Mouse (Mus musculus) embryonic facial prominence, embryonic 13.5 days (tissue): ENCODE results near the gene Rrp7a. TPM values are rescaled to one million over a fixed set of nuclear protein-coding genes. Genes with fewer than 3 reads are reported as not detected.

Experiments
- ATAC-seq: fragments of 200-750 bp; cut with Nextera tagmentation; 2 replicates; pipeline ENCODE4 v1.8.0; 2017; ENCODE audit warnings: low read depth; ENCODE audit not compliant: insufficient number of reproducible peaks, insufficient read depth, low FRiP score, low TSS enrichment
- H3K27ac ChIP-seq: fragments of 300-500 bp; sonication (generic); 2 replicates; pipeline ENCODE4 v1.5.1; 2015; ENCODE audit warnings: moderate library complexity, mild to moderate bottlenecking, inconsistent platforms
- H3K27me3 ChIP-seq: fragments of 300-500 bp; sonication (generic); 2 replicates; pipeline ENCODE4 v1.6.1; 2015; ENCODE audit warnings: mild to moderate bottlenecking, inconsistent platforms
- H3K36me3 ChIP-seq: fragments of 300-500 bp; sonication (generic); 2 replicates; pipeline ENCODE4 v1.6.1; 2015; ENCODE audit warnings: mild to moderate bottlenecking, inconsistent platforms
- H3K4me1 ChIP-seq: fragments of 300-500 bp; sonication (generic); 2 replicates; pipeline ENCODE4 v1.6.1; 2015; ENCODE audit warnings: inconsistent platforms
- H3K4me2 ChIP-seq: fragments of 300-500 bp; sonication (generic); 2 replicates; pipeline ENCODE4 v1.6.1; 2015; ENCODE audit warnings: moderate library complexity, mild to moderate bottlenecking, inconsistent platforms
- H3K4me3 ChIP-seq: fragments of 300-500 bp; sonication (generic); 2 replicates; pipeline ENCODE4 v1.5.1; 2015; ENCODE audit warnings: mild to moderate bottlenecking, inconsistent platforms
- H3K9ac ChIP-seq: fragments of 300-500 bp; sonication (generic); 2 replicates; pipeline ENCODE4 v1.6.1; 2015; ENCODE audit warnings: mild to moderate bottlenecking, inconsistent platforms
- H3K9me3 ChIP-seq: fragments of 300-500 bp; sonication (generic); 2 replicates; pipeline ENCODE4 v1.6.1; 2016; ENCODE audit warnings: inconsistent platforms
- WGBS: fragments of 180-500 bp; shearing (Covaris S2); methylation state at CpG from one replicate; pipeline ENCODE4 v1.1.7; 2015; ENCODE audit warnings: mixed read lengths; 5-methylcytosine and 5-hydroxymethylcytosine counted together
- polyA plus RNA-seq: library from polyadenylated mRNA; unstranded; fragments of >200 nt; fragmentation: Nextera tagmentation; extraction: Ambion mirVana; gene quantifications from 2 replicates; pipeline ENCODE4 v1.2.1, GENCODE M21; 2015

Rrp7a gene
- 53.8 and 67.7 TPM in 2 replicates for polyA plus RNA-seq

- H3K4me2 ChIP-seq, result peak within 1 kb of the TSS; percentile 66
- 9% methylated on average over 32 of the region's 32 CpGs for WGBS
- H3K27me3 ChIP-seq, result no peaks in the 10 kb centered on the region
- H3K9me3 ChIP-seq, result no peaks in the 10 kb centered on the region
- peak within 1 kb of the TSS; percentile 82 for H3K9ac ChIP-seq
- peak within 1 kb of the TSS; percentile 85 for H3K27ac ChIP-seq
- peak; percentile 73 for ATAC-seq
- peaks cover 50% of the 10 kb centered on the region for H3K36me3 ChIP-seq
- H3K4me3 ChIP-seq, result peak within 1 kb of the TSS; percentile 86
- H3K4me1 ChIP-seq, result peaks cover 8% of the 10 kb centered on the region
Measured at GRCm38 (mm10) chr15:83122566-83123145, at the start of gene Rrp7a. TSS of gene Rrp7a (minus strand) at chr15:83122801.

GRCm38 (mm10) chr15:83171712-83172481 lies 49.3 kb upstream of the Rrp7a start:
- ATAC-seq, result peak; percentile 93
- Histone ChIP-seq H3K4me1 (peaks cover 38% of the 10 kb centered on the region), H3K4me3 (peak overlapping the region; percentile 94), H3K36me3 (no peaks in the 10 kb centered on the region), H3K9me3 (no peaks in the 10 kb centered on the region), H3K27ac (peak overlapping the region; percentile 90), H3K9ac (peak overlapping the region; percentile 91), H3K4me2 (peak overlapping the region; percentile 86), H3K27me3 (no peaks in the 10 kb centered on the region)
- 1% methylated on average over 67 of the region's 67 CpGs for WGBS

DNA sequence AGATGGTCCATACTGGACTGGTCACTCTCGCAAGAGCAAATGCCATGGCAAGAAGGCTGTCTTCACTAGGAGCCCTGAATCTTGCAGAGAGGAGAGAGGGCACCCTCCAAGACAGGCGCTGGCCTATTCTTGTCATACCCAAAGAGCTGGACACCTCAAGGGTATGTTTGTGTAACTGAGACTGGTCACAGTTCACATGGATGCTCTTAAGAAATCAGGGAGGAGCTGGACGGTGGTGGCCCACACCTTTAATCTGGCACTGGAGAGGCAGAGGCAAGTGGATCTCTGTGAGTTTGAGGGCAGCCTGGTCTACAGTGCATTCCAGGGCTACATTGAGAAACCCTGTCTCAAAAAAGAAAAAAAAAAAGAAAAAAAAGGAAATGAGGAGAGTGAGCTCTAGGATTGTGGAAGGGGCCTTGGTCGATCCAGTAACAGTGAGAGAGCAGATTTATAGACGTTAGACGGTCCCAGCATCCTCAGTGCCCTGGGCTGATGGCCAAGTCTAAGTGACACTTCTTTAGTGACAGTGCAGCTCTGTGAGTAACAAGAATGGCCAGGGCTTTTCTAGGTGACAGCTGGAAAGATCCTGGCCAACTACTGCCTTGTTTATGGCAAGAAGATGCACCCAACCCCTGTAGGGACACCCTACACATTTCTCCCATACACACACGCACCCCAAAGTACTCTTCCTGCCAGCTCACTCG lies 48.5 kb upstream of the Rrp7a start:
- Histone ChIP-seq H3K27ac (0 out of 2 replicates have a peak overlapping the region, but pooled peaks have one; percentile 85), H3K4me1 (peaks cover 45% of the 10 kb centered on the region), H3K36me3 (no peaks in the 10 kb centered on the region), H3K4me2 (peak overlapping the region; percentile 86), H3K4me3 (peak overlapping the region; percentile 94), H3K9me3 (no peaks in the 10 kb centered on the region), H3K27me3 (no peaks in the 10 kb centered on the region), H3K9ac (peak overlapping the region; percentile 91)
- WGBS, result 51% methylated on average over 8 of the region's 8 CpGs
- ATAC-seq, result no peak

GRCm38 (mm10) chr15:83169772-83170722 lies 47.4 kb upstream of the Rrp7a start:
- H3K27me3 ChIP-seq, result no peaks in the 10 kb centered on the region
- peak overlapping the region; percentile 37; the same call in 1 of the 2 replicates for H3K9ac ChIP-seq
- peak overlapping the region; percentile 22; the same call in 1 of the 2 replicates for H3K27ac ChIP-seq
- no peaks in the 10 kb centered on the region for H3K9me3 ChIP-seq
- H3K36me3 ChIP-seq, result peaks cover 5% of the 10 kb centered on the region; the same call in 1 of the 2 replicates
- 85% methylated on average over 8 of the region's 8 CpGs for WGBS
- peak overlapping the region; percentile 86; the same call in 1 of the 2 replicates for H3K4me2 ChIP-seq
- no peak for ATAC-seq
- H3K4me1 ChIP-seq, result peaks cover 47% of the 10 kb centered on the region
- no peak overlapping the region for H3K4me3 ChIP-seq

DNA sequence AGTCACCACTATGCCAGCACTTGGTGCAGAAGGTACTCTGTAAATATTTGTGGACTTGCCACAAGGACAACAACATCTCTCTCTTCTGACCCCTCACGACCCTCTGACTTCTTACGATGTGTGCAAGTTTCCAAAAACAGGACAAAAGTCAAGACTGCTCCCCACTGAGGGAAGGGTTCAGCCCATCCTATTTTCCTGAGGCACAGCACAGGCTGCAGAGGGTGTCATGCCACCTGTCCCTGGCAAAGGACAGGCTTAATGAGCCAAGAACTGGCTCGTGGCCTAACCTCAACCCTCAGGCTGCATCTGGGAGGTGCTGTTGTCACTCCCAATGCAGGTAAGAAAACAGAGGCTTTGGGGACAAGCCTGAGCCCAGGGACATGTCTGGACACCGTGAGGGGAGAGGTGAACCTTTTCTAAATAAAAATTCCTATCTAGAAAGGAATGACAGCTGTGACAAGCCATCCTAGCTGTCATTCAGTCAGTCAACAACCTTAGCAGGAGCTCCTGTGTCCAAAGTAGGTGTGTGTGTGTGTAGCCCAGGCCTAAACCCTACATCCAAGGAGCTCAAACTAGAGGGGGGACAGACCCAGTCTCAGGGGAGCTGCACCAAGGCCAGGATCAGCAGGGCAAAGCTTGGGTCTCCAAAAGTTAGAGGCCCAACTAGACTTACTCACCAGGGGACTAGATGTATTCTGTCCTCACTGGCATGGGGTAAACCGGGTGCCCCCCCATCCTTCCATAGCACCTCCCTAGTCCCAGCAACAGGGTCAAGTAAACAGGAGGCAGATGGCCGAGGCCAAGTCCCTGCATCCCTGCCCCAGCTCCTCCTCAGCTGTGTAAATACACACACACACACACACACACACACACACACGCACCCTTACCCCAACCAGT lies 46.5 kb upstream of the Rrp7a start:
- H3K4me1 ChIP-seq, result peaks cover 50% of the 10 kb centered on the region

GRCm38 (mm10) chr15:83168311-83168710 lies 45.7 kb upstream of the Rrp7a start:
- Histone ChIP-seq H3K36me3 (peaks cover 6% of the 10 kb centered on the region; the same call in 1 of the 2 replicates), H3K4me3 (no peak overlapping the region), H3K9me3 (no peaks in the 10 kb centered on the region), H3K4me1 (peaks cover 53% of the 10 kb centered on the region), H3K4me2 (no peak overlapping the region), H3K27me3 (no peaks in the 10 kb centered on the region), H3K27ac (no peak overlapping the region), H3K9ac (no peak overlapping the region)
- WGBS, result 84% methylated on average over 3 of the region's 3 CpGs
- no peak for ATAC-seq

More for the DNA sequence above, 46.5 kb upstream of the Rrp7a start:
- H3K9me3 ChIP-seq, result no peaks in the 10 kb centered on the region
- 65% methylated on average over 7 of the region's 7 CpGs for WGBS
- H3K4me3 ChIP-seq, result no peak overlapping the region
- H3K4me2 ChIP-seq, result no peak overlapping the region; the same call in 1 of the 2 replicates
- H3K27me3 ChIP-seq, result no peaks in the 10 kb centered on the region
- H3K9ac ChIP-seq, result peak overlapping the region; percentile 37; the same call in 1 of the 2 replicates
- no peak for ATAC-seq
- peak overlapping the region; percentile 22; the same call in 1 of the 2 replicates for H3K27ac ChIP-seq
- peaks cover 5% of the 10 kb centered on the region; the same call in 1 of the 2 replicates for H3K36me3 ChIP-seq

- Histone ChIP-seq H3K9ac (no peak overlapping the region), H3K4me2 (no peak overlapping the region), H3K9me3 (no peaks in the 10 kb centered on the region), H3K36me3 (peaks cover 13% of the 10 kb centered on the region), H3K4me1 (peaks cover 50% of the 10 kb centered on the region), H3K27ac (peak overlapping the region; percentile 78), H3K4me3 (no peak overlapping the region), H3K27me3 (no peaks in the 10 kb centered on the region)
- 87% methylated on average over 8 of the region's 8 CpGs for WGBS
- no peak for ATAC-seq
Measured at GRCm38 (mm10) chr15:83167550-83168065, 45.0 kb upstream of the Rrp7a start.

- no peaks in the 10 kb centered on the region for H3K27me3 ChIP-seq
- 72% methylated on average over 5 of the region's 5 CpGs for WGBS
- no peak overlapping the region for H3K9ac ChIP-seq
- H3K4me1 ChIP-seq, result peaks cover 50% of the 10 kb centered on the region
- no peaks in the 10 kb centered on the region for H3K9me3 ChIP-seq
- H3K27ac ChIP-seq, result peak overlapping the region; percentile 78
- H3K4me3 ChIP-seq, result no peak overlapping the region
- peaks cover 17% of the 10 kb centered on the region for H3K36me3 ChIP-seq
- H3K4me2 ChIP-seq, result no peak overlapping the region
- no peak for ATAC-seq
Measured at GRCm38 (mm10) chr15:83167126-83167525, 44.5 kb upstream of the Rrp7a start.

GRCm38 (mm10) chr15:83166642-83167041 lies 44.0 kb upstream of the Rrp7a start:
- Histone ChIP-seq H3K9me3 (no peaks in the 10 kb centered on the region), H3K27ac (peak overlapping the region; percentile 72), H3K9ac (no peak overlapping the region), H3K36me3 (peaks cover 22% of the 10 kb centered on the region), H3K27me3 (no peaks in the 10 kb centered on the region), H3K4me3 (no peak overlapping the region), H3K4me1 (peaks cover 49% of the 10 kb centered on the region), H3K4me2 (no peak overlapping the region)
- ATAC-seq, result no peak
- WGBS, result 72% methylated on average over 3 of the region's 3 CpGs
